Mouse (Mus musculus): ENCODE data around the gene Gm11172.

- TF ChIP-seq CTCF (IDR thresholded peaks at IDR 0.05; ENCODE audit: borderline replicate concordance, insufficient read depth, low read depth, low read length), result no peak
- TF ChIP-seq POLR2A (IDR thresholded peaks at IDR 0.05; ENCODE audit: borderline replicate concordance, insufficient read depth, low read length), result no peak
These were observed 25.2 kb downstream of the Gm11172 start for GRCm38 (mm10) chr16:10837903-10838302.

All from cerebellum, adult 2 months (tissue).